Mouse (Mus musculus): ENCODE measurements at regions not wholly inside any gene's neighbourhood (a gene's known extent, or its start where the extent isn't known, plus 50 kb on each side); places are given as distances from the start of the nearest gene placed in this dataset.

- TF ChIP-seq CTCF (IDR thresholded peaks at IDR 0.05; ENCODE audit: extremely low read depth, insufficient read depth, insufficient read length, insufficient replicate concordance) (no peak), POLR2A (IDR thresholded peaks at IDR 0.05; ENCODE audit: low read depth, low read length) (no peak)
Observed at GRCm38 (mm10) chr6:117071311-117071710, 97.0 kb upstream of the Cxcl12 start.

All from spleen, adult 2 months (tissue).